Mouse (Mus musculus) heart, postnatal 4 days (tissue): ENCODE measurements around the gene Ets1. TPM values are rescaled to one million over a fixed set of nuclear protein-coding genes. Genes with fewer than 3 reads are reported as not detected.

Experiments
- DNase-seq: peaks from one replicate; pipeline ENCODE4 v3.0.0; 2021
- total RNA-seq, 2 experiments: library from RNA; stranded (reverse); gene quantifications; 2 replicates each; pipeline ENCODE4 v1.2.3; 2021

Gene Ets1
- total RNA-seq, 2 experiments from 2014 or later = 97.5 to 106 TPM

- DNase-seq = peak; percentile 98
Observed at GRCm38 (mm10) chr9:32695492-32696190, 59.6 kb downstream of the Ets1 start.

- no peak for DNase-seq
Observed at GRCm38 (mm10) chr9:32696259-32696658, 60.2 kb downstream of the Ets1 start.

- DNase-seq = peak; percentile 79
Observed at GRCm38 (mm10) chr9:32696717-32697116, 60.7 kb downstream of the Ets1 start.

- no peak for DNase-seq
Observed at GRCm38 (mm10) chr9:32697291-32698110, 61.5 kb downstream of the Ets1 start.

GRCm38 (mm10) chr9:32698766-32699165 is 62.7 kb downstream of the Ets1 start:
- no peak for DNase-seq

GRCm38 (mm10) chr9:32699391-32699841 is 63.4 kb downstream of the Ets1 start:
- DNase-seq = no peak

- no peak for DNase-seq
Observed at GRCm38 (mm10) chr9:32700091-32700905, 64.3 kb downstream of the Ets1 start.

GRCm38 (mm10) chr9:32701126-32701997 is 65.3 kb downstream of the Ets1 start:
- no peak for DNase-seq

- no peak for DNase-seq
Observed at GRCm38 (mm10) chr9:32701998-32702305, 65.9 kb downstream of the Ets1 start.

- DNase-seq = no peak
Observed at GRCm38 (mm10) chr9:32702836-32703395, 66.9 kb downstream of the Ets1 start.

GRCm38 (mm10) chr9:32703976-32704745 is 68.1 kb downstream of the Ets1 start:
- no peak for DNase-seq

- DNase-seq = no peak
Observed at GRCm38 (mm10) chr9:32705827-32706478, 69.9 kb downstream of the Ets1 start.

- no peak for DNase-seq
Observed at GRCm38 (mm10) chr9:32707436-32707835, 71.4 kb downstream of the Ets1 start.

- DNase-seq = no peak
Observed at GRCm38 (mm10) chr9:32708491-32708890, 72.5 kb downstream of the Ets1 start.

- no peak for DNase-seq
Observed at GRCm38 (mm10) chr9:32709359-32709758, 73.3 kb downstream of the Ets1 start.

GRCm38 (mm10) chr9:32709764-32710734 is 74.0 kb downstream of the Ets1 start:
- no peak for DNase-seq

- peak; percentile 41 for DNase-seq
Observed at GRCm38 (mm10) chr9:32710987-32711652, 75.1 kb downstream of the Ets1 start.

GRCm38 (mm10) chr9:32711768-32712167 is 75.7 kb downstream of the Ets1 start:
- peak; percentile 38 for DNase-seq
